Mouse (Mus musculus): Measurements from ENCODE around the gene Tet3. TPM values are rescaled to one million over a fixed set of nuclear protein-coding genes. Genes with fewer than 3 reads are reported as not detected.

The Tet3 gene
- polyA plus RNA-seq, 1 experiment from 2014 or later = 41.1 TPM

- Histone ChIP-seq H3K4me1 (peaks cover 49% of the 10 kb centered on the region), H3K4me2 (replicated peaks) (no peak overlapping the region), H3K36me3 (peaks cover 14% of the 10 kb centered on the region), H3K27ac (no peak overlapping the region), H3K4me3 (no peak overlapping the region), H3K27me3 (no peaks in the 10 kb centered on the region), H3K9me3 (no peaks in the 10 kb centered on the region), H3K9ac (no peak overlapping the region)
- WGBS = 33% methylated on average over 11 of the region's 11 CpGs
- ATAC-seq (ENCODE audit: insufficient number of reproducible peaks, insufficient read depth, low FRiP score, low TSS enrichment) = no peak
Measured at GRCm38 (mm10) chr6:83421866-83422649, 36.8 kb downstream of the Tet3 start.

GRCm38 (mm10) chr6:83419516-83419915, 39.4 kb downstream of the Tet3 start:
- no peak overlapping the region for H3K4me2 ChIP-seq (replicated peaks)
- H3K4me1 ChIP-seq = peaks cover 57% of the 10 kb centered on the region
- H3K4me3 ChIP-seq = no peak overlapping the region
- WGBS = 94% methylated on average over 3 of the region's 3 CpGs
- peaks cover 10% of the 10 kb centered on the region; the same call in 1 of the 2 replicates for H3K36me3 ChIP-seq
- no peak overlapping the region for H3K9ac ChIP-seq
- no peaks in the 10 kb centered on the region for H3K27me3 ChIP-seq
- H3K27ac ChIP-seq = no peak overlapping the region
- H3K9me3 ChIP-seq = no peaks in the 10 kb centered on the region
- no peak for ATAC-seq (ENCODE audit: insufficient number of reproducible peaks, insufficient read depth, low FRiP score, low TSS enrichment)

- Histone ChIP-seq H3K4me1 (peaks cover 60% of the 10 kb centered on the region), H3K36me3 (peaks cover 14% of the 10 kb centered on the region; the same call in 1 of the 2 replicates), H3K4me3 (no peak overlapping the region), H3K9ac (no peak overlapping the region), H3K4me2 (replicated peaks) (no peak overlapping the region), H3K27me3 (no peaks in the 10 kb centered on the region), H3K9me3 (no peaks in the 10 kb centered on the region), H3K27ac (0 out of 2 replicates have a peak overlapping the region, but pooled peaks have one; percentile 38)
- ATAC-seq (ENCODE audit: insufficient number of reproducible peaks, insufficient read depth, low FRiP score, low TSS enrichment) = no peak
- WGBS = 67% methylated on average over 3 of the region's 3 CpGs
Measured at GRCm38 (mm10) chr6:83417531-83417930, 41.4 kb downstream of the Tet3 start.

- Histone ChIP-seq H3K9me3 (no peaks in the 10 kb centered on the region), H3K4me2 (replicated peaks) (no peak overlapping the region), H3K4me3 (no peak overlapping the region), H3K4me1 (peaks cover 61% of the 10 kb centered on the region), H3K27ac (0 out of 2 replicates have a peak overlapping the region, but pooled peaks have one; percentile 38), H3K27me3 (no peaks in the 10 kb centered on the region), H3K9ac (no peak overlapping the region), H3K36me3 (peaks cover 14% of the 10 kb centered on the region; the same call in 1 of the 2 replicates)
- WGBS = 94% methylated on average over 2 of the region's 2 CpGs
- ATAC-seq (ENCODE audit: insufficient number of reproducible peaks, insufficient read depth, low FRiP score, low TSS enrichment) = no peak
Measured at GRCm38 (mm10) chr6:83417104-83417502, 41.8 kb downstream of the Tet3 start.

GRCm38 (mm10) chr6:83416261-83417103, 42.4 kb downstream of the Tet3 start:
- H3K27ac ChIP-seq = peak overlapping the region; percentile 50; the same call in 1 of the 2 replicates
- H3K4me3 ChIP-seq = no peak overlapping the region
- 79% methylated on average over 3 of the region's 3 CpGs for WGBS
- ATAC-seq (ENCODE audit: insufficient number of reproducible peaks, insufficient read depth, low FRiP score, low TSS enrichment) = no peak
- no peak overlapping the region for H3K4me2 ChIP-seq (replicated peaks)
- H3K9me3 ChIP-seq = no peaks in the 10 kb centered on the region
- H3K36me3 ChIP-seq = peaks cover 12% of the 10 kb centered on the region; the same call in 1 of the 2 replicates
- H3K9ac ChIP-seq = no peak overlapping the region
- H3K27me3 ChIP-seq = no peaks in the 10 kb centered on the region
- H3K4me1 ChIP-seq = peaks cover 54% of the 10 kb centered on the region

GRCm38 (mm10) chr6:83415356-83415940, 43.4 kb downstream of the Tet3 start:
- H3K27ac ChIP-seq = no peak overlapping the region
- no peak for ATAC-seq (ENCODE audit: insufficient number of reproducible peaks, insufficient read depth, low FRiP score, low TSS enrichment)
- H3K4me3 ChIP-seq = no peak overlapping the region
- H3K9ac ChIP-seq = no peak overlapping the region
- WGBS = 87% methylated on average over 12 of the region's 12 CpGs
- H3K36me3 ChIP-seq = peaks cover 7% of the 10 kb centered on the region; the same call in 1 of the 2 replicates
- no peak overlapping the region for H3K4me2 ChIP-seq (replicated peaks)
- no peaks in the 10 kb centered on the region for H3K9me3 ChIP-seq
- peaks cover 59% of the 10 kb centered on the region for H3K4me1 ChIP-seq
- H3K27me3 ChIP-seq = no peaks in the 10 kb centered on the region

GRCm38 (mm10) chr6:83414601-83415355, 44.1 kb downstream of the Tet3 start:
- Histone ChIP-seq H3K27ac (no peak overlapping the region), H3K9me3 (no peaks in the 10 kb centered on the region), H3K4me3 (no peak overlapping the region), H3K27me3 (no peaks in the 10 kb centered on the region), H3K4me2 (replicated peaks) (no peak overlapping the region), H3K9ac (no peak overlapping the region), H3K4me1 (peaks cover 66% of the 10 kb centered on the region), H3K36me3 (peaks cover 7% of the 10 kb centered on the region; the same call in 1 of the 2 replicates)
- WGBS = 87% methylated on average over 9 of the region's 9 CpGs
- ATAC-seq (ENCODE audit: insufficient number of reproducible peaks, insufficient read depth, low FRiP score, low TSS enrichment) = no peak

GRCm38 (mm10) chr6:83413686-83414085, 45.2 kb downstream of the Tet3 start:
- H3K4me1 ChIP-seq = peaks cover 59% of the 10 kb centered on the region
- no peak overlapping the region for H3K27ac ChIP-seq
- no peaks in the 10 kb centered on the region for H3K27me3 ChIP-seq
- ATAC-seq (ENCODE audit: insufficient number of reproducible peaks, insufficient read depth, low FRiP score, low TSS enrichment) = no peak
- H3K4me3 ChIP-seq = no peak overlapping the region
- 56% methylated on average over 1 of the region's 1 CpGs for WGBS
- no peaks in the 10 kb centered on the region for H3K9me3 ChIP-seq
- peaks cover 7% of the 10 kb centered on the region; the same call in 1 of the 2 replicates for H3K36me3 ChIP-seq
- no peak overlapping the region for H3K4me2 ChIP-seq (replicated peaks)
- H3K9ac ChIP-seq = no peak overlapping the region

GRCm38 (mm10) chr6:83412854-83413401, 46.0 kb downstream of the Tet3 start:
- Histone ChIP-seq H3K9me3 (no peaks in the 10 kb centered on the region), H3K36me3 (peaks cover 10% of the 10 kb centered on the region), H3K9ac (no peak overlapping the region), H3K4me3 (no peak overlapping the region), H3K4me1 (peaks cover 55% of the 10 kb centered on the region), H3K27me3 (no peaks in the 10 kb centered on the region), H3K27ac (0 out of 2 replicates have a peak overlapping the region, but pooled peaks have one; percentile 5), H3K4me2 (replicated peaks) (no peak overlapping the region)
- peak; percentile 32; the same call in 1 of the 2 replicates for ATAC-seq (ENCODE audit: insufficient number of reproducible peaks, insufficient read depth, low FRiP score, low TSS enrichment)
- 44% methylated on average over 5 of the region's 5 CpGs for WGBS

- Histone ChIP-seq H3K4me1 (peaks cover 50% of the 10 kb centered on the region), H3K9ac (no peak overlapping the region), H3K36me3 (peaks cover 15% of the 10 kb centered on the region), H3K27ac (0 out of 2 replicates have a peak overlapping the region, but pooled peaks have one; percentile 36), H3K4me2 (replicated peaks) (no peak overlapping the region), H3K4me3 (no peak overlapping the region), H3K27me3 (no peaks in the 10 kb centered on the region), H3K9me3 (no peaks in the 10 kb centered on the region)
- ATAC-seq (ENCODE audit: insufficient number of reproducible peaks, insufficient read depth, low FRiP score, low TSS enrichment) = no peak
- 88% methylated on average over 10 of the region's 10 CpGs for WGBS
Measured at GRCm38 (mm10) chr6:83412362-83412853, 46.5 kb downstream of the Tet3 start.

Measured in embryonic facial prominence, embryonic 12.5 days (tissue).